Mouse (Mus musculus) midbrain, embryonic 16.5 days (tissue): ENCODE data around the gene Elovl6. TPM values are rescaled to one million over a fixed set of nuclear protein-coding genes. Genes with fewer than 3 reads are reported as not detected.
A peak's percentile ranks its signal among the peaks of the same experiment; 100 is the strongest.

Source experiments
- ATAC-seq: fragments of 200-750 bp; cut with Nextera tagmentation; 2 replicates; pipeline ENCODE4 v1.8.0; 2017; ENCODE audit warnings: moderate TSS enrichment
- H3K27ac ChIP-seq: fragments of 300-500 bp; sonication (generic); 2 replicates; pipeline ENCODE4 v1.5.1; 2014; ENCODE audit warnings: mild to moderate bottlenecking, low read length, mixed read lengths
- H3K27me3 ChIP-seq: fragments of 300-500 bp; sonication (generic); 2 replicates; pipeline ENCODE4 v1.6.1; 2014; ENCODE audit warnings: low read depth, low read length, mixed read lengths; ENCODE audit not compliant: control insufficient read depth, insufficient read depth
- H3K36me3 ChIP-seq: fragments of 300-500 bp; sonication (generic); 2 replicates; pipeline ENCODE4 v1.6.1; 2014; ENCODE audit warnings: mild to moderate bottlenecking, low read length, moderate library complexity, mixed read lengths; ENCODE audit not compliant: control insufficient read depth, insufficient read depth
- H3K4me1 ChIP-seq: fragments of 300-500 bp; sonication (generic); 2 replicates; pipeline ENCODE4 v1.6.1; 2014; ENCODE audit warnings: mild to moderate bottlenecking, low read length, mixed read lengths; ENCODE audit not compliant: control insufficient read depth, insufficient read depth
- H3K4me2 ChIP-seq: fragments of 300-500 bp; sonication (generic); 2 replicates; pipeline ENCODE4 v1.6.1; 2014; ENCODE audit warnings: mild to moderate bottlenecking, low read length, mixed read lengths
- H3K4me3 ChIP-seq: fragments of 300-500 bp; sonication (generic); 2 replicates; pipeline ENCODE4 v1.5.1; 2014; ENCODE audit warnings: low read depth, mild to moderate bottlenecking, low read length, moderate library complexity, mixed read lengths
- H3K9ac ChIP-seq: fragments of 300-500 bp; sonication (generic); 2 replicates; pipeline ENCODE4 v1.6.1; 2014; ENCODE audit warnings: low read depth, low read length, mixed read lengths
- H3K9me3 ChIP-seq: fragments of 300-500 bp; sonication (generic); replicated peaks from 2 replicates; pipeline ENCODE4 v1.6.1; 2014; ENCODE audit warnings: mild to moderate bottlenecking, low read length, mixed read lengths; ENCODE audit not compliant: control insufficient read depth, poor library complexity, severe bottlenecking
- WGBS: fragments of 180-500 bp; shearing (Covaris S2); extraction: QIAGEN DNeasy Blood & Tissue Kit; methylation state at CpG from one replicate; pipeline ENCODE4 v1.1.7; 2014; 5-methylcytosine and 5-hydroxymethylcytosine counted together
- polyA plus RNA-seq: library from polyadenylated mRNA; unstranded; fragments of >200 nt; fragmentation: Nextera tagmentation; extraction: Ambion mirVana; gene quantifications from 2 replicates; pipeline ENCODE4 v1.2.1, GENCODE M21; 2015

The Elovl6 gene
- polyA plus RNA-seq, 1 experiment from 2014 or later, result 46.7 TPM

DNA sequence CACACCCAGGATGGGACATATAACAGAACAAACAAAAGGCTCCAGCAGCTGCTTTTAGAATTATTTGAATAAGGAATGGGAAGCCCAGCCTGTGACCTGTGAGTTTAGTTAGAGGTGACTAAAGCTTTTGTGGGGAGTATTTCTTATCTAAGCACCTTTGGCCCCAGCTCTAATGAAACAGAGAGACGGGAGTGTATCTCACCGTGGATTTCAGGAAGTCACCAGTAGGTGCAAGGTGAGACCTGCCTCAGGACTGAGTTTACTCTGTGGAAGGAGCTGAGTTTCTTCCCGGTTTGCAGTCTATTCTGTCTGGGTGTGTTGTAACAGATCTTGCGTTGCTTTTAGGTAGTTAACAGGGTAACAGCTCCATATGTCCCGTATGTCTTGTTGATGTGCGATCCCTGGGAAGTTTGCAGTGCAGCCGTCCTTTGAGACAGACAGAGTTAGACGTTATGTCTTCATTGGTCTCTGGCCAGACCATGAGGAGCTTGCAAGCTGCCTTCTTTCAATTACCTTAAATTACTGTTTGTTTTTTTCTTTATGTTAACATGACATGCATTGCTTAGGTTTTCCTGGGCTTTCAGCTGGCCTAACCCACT, 15.8 kb downstream of the Elovl6 start:
- 60% methylated on average over 8 of the region's 8 CpGs for WGBS
- no peak overlapping the region for H3K9ac ChIP-seq
- H3K27me3 ChIP-seq, result no peaks in the 10 kb centered on the region
- H3K27ac ChIP-seq, result no peak overlapping the region
- H3K4me2 ChIP-seq, result no peak overlapping the region
- H3K36me3 ChIP-seq, result peaks cover 7% of the 10 kb centered on the region; the same call in 1 of the 2 replicates
- peaks cover 3% of the 10 kb centered on the region; the same call in 1 of the 2 replicates for H3K9me3 ChIP-seq
- ATAC-seq, result no peak
- no peak overlapping the region for H3K4me3 ChIP-seq
- no peaks in the 10 kb centered on the region for H3K4me1 ChIP-seq

DNA sequence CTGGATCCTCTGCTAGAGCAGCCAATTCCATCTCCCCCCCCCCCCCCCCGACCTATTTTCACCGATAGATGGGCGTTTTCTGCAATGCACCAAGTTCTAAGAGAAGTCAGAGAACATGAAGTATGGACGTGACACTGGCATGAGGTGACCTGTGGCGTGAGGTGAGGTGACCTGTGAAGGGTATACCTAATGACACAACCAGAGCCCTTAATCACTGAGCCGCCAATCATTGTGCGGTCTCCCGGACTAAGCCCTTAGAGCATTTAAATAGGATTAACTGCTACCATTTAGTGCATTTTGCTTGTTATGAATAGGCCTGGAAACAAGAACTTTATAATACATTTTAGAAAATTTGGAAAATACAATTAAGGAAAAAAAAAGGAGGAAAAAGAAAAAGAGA, 16.6 kb downstream of the Elovl6 start:
- H3K9me3 ChIP-seq, result no peaks in the 10 kb centered on the region; the same call in 1 of the 2 replicates
- no peaks in the 10 kb centered on the region for H3K27me3 ChIP-seq
- no peak overlapping the region for H3K9ac ChIP-seq
- H3K4me2 ChIP-seq, result no peak overlapping the region
- H3K4me1 ChIP-seq, result no peaks in the 10 kb centered on the region
- 21% methylated on average over 8 of the region's 8 CpGs for WGBS
- H3K4me3 ChIP-seq, result no peak overlapping the region
- ATAC-seq, result no peak
- H3K27ac ChIP-seq, result no peak overlapping the region
- H3K36me3 ChIP-seq, result 0 out of 2 replicates have a peak, but pooled peaks cover 2% of the 10 kb centered on the region

DNA sequence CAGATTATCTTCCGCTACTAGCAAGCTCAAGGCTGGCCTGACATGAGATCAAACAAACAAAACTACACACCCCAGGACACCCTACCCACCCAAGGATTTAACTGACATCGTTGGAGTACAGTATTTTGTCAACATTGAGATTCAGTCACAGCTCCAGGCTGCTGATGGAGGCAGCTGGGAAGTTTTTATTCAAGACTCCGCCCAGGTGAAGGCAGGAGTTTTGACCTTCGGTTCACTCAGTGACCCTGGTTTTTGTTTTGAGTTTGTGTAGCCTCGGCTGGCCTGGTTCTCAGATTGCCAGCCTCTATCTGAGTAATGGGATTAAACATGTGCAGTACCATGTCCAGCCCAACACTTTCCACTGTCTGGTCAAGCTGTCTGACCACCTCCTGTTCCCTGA, 17.4 kb downstream of the Elovl6 start:
- Histone ChIP-seq H3K4me2 (no peak overlapping the region), H3K27ac (no peak overlapping the region), H3K27me3 (no peaks in the 10 kb centered on the region), H3K9ac (no peak overlapping the region), H3K4me1 (no peaks in the 10 kb centered on the region), H3K9me3 (no peaks in the 10 kb centered on the region), H3K36me3 (no peaks in the 10 kb centered on the region), H3K4me3 (no peak overlapping the region)
- no peak for ATAC-seq
- 21% methylated on average over 5 of the region's 5 CpGs for WGBS

DNA sequence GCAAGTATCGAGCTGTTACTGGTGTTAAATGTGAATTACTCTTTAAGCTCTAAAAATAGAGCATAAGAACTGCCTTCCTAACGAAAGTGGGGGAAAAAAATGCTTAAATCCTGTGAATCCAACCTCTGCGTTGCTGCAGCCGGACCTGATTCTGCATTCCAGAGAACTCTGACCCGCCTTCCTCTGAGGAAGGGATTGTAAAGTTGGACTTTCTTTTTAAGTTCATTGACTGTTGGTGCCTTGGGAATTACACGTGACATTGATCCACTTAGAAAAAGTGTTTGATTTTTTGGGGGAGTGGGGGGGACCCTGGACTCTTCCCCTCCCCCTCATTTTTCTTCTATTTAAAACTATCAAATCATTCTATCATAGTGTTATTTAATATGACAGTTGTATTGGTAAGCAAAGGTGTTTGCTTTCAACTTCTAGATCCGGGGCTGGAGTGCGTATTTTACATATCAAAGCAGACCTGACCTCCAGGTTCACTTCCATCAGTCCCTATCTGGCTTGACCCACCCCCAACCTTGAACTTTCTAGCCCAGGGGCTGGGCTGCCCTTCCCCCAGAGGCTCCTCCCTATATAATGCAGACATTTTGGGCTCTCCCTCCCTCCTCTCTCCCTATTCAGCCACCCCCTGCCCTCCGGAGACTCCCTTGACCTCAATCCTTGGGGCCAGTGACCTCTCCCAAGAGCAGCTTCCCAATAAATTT, 19.6 kb downstream of the Elovl6 start:
- ATAC-seq, result no peak
- 49% methylated on average over 9 of the region's 9 CpGs for WGBS
- H3K4me2 ChIP-seq, result no peak overlapping the region
- H3K4me1 ChIP-seq, result no peaks in the 10 kb centered on the region
- H3K9ac ChIP-seq, result no peak overlapping the region
- no peaks in the 10 kb centered on the region for H3K9me3 ChIP-seq
- no peak overlapping the region for H3K4me3 ChIP-seq
- no peaks in the 10 kb centered on the region for H3K36me3 ChIP-seq
- no peaks in the 10 kb centered on the region for H3K27me3 ChIP-seq
- no peak overlapping the region for H3K27ac ChIP-seq

DNA sequence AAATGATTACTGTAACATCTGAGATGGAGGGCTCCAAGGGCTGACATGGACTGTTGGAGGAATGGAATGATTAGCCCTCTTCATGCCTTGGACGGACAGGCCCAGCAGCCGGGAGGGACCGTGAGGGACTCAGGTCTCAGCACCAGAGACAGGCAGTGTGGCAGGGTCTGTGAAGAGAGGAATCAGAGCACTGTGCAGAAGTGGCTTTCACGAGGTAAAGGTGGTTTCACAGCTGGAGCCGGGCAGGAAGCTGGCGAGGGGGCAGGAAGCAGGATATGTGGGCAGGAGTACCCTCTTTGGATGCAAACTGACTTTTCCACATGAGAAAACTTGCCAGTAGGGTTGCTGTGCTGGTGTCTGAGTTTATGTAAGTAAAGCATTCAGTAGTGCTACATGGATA, 20.2 kb downstream of the Elovl6 start:
- H3K4me2 ChIP-seq, result no peak overlapping the region
- H3K9ac ChIP-seq, result no peak overlapping the region
- H3K4me3 ChIP-seq, result no peak overlapping the region
- ATAC-seq, result no peak
- WGBS, result 79% methylated on average over 6 of the region's 6 CpGs
- H3K4me1 ChIP-seq, result no peaks in the 10 kb centered on the region
- H3K27me3 ChIP-seq, result no peaks in the 10 kb centered on the region
- H3K27ac ChIP-seq, result no peak overlapping the region
- no peaks in the 10 kb centered on the region for H3K36me3 ChIP-seq
- H3K9me3 ChIP-seq, result no peaks in the 10 kb centered on the region

DNA sequence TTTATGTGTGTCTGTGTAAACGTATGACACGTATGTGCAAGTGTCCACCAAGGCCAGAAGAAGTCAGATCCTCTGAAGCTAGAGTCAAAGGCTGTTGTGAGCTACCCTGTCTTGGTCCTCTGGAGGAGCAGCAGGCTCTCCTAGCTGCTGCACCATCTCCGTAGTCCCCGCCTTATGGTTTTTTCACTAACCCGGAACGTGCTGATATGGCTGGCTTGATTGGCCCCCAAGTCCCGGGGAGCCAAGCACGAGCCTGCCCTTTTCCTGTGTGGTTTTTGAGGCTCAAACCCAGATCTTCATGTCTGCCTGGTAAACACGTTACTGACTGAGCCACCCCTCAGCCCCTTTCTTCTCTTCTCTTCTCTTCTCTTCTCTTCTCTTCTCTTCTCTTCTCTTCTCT, 21.0 kb downstream of the Elovl6 start:
- no peak overlapping the region for H3K4me2 ChIP-seq
- H3K9me3 ChIP-seq, result no peaks in the 10 kb centered on the region
- no peak overlapping the region for H3K9ac ChIP-seq
- 92% methylated on average over 9 of the region's 9 CpGs for WGBS
- H3K27me3 ChIP-seq, result no peaks in the 10 kb centered on the region
- ATAC-seq, result no peak
- no peaks in the 10 kb centered on the region for H3K4me1 ChIP-seq
- H3K36me3 ChIP-seq, result no peaks in the 10 kb centered on the region
- no peak overlapping the region for H3K4me3 ChIP-seq
- H3K27ac ChIP-seq, result no peak overlapping the region

DNA sequence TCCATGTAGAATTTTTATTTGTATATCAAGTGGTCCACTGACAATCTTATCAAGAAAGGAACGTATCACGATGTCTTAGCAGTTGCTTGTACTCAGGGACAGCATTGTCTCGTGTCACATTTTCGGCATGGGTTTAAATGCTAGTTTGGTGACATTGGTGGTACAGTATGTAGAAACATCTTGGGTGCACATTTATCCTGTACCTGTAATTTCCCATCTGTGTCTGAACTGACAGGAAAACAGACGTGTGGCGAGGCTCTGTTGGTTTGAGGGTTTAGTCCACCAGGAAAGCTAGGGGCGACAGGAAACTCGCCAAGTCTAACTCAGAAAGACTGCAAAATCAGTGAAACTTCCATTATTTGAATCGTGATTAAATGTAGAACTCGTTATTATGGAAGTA, 21.5 kb downstream of the Elovl6 start:
- no peak overlapping the region for H3K4me2 ChIP-seq
- H3K4me1 ChIP-seq, result no peaks in the 10 kb centered on the region
- H3K27ac ChIP-seq, result no peak overlapping the region
- H3K9ac ChIP-seq, result no peak overlapping the region
- H3K27me3 ChIP-seq, result no peaks in the 10 kb centered on the region
- 94% methylated on average over 10 of the region's 10 CpGs for WGBS
- no peaks in the 10 kb centered on the region for H3K36me3 ChIP-seq
- ATAC-seq, result no peak
- no peak overlapping the region for H3K4me3 ChIP-seq
- no peaks in the 10 kb centered on the region for H3K9me3 ChIP-seq

DNA sequence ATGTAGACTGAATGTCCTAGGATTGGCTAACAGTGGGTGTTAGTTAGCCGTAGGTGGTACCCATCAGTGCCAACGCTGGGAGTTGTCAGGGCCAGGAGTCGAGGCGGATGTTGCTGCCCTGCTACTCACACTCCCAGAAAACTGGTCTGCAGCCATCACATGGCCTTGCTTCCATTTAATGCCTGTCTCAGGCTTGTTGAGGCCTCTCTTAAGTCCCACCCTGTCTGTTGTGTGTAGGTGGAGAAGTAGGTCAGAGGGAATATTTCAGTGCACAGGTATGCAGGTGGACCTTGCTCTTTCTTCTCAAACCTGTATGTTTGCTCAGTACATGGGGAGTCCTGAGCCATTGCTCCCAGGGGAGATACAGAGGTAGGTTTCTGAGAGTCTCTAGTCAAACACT, 22.3 kb downstream of the Elovl6 start:
- H3K4me1 ChIP-seq, result no peaks in the 10 kb centered on the region
- 88% methylated on average over 4 of the region's 4 CpGs for WGBS
- ATAC-seq, result 0 out of 2 replicates have a peak, but pooled peaks have one; percentile 23

DNA sequence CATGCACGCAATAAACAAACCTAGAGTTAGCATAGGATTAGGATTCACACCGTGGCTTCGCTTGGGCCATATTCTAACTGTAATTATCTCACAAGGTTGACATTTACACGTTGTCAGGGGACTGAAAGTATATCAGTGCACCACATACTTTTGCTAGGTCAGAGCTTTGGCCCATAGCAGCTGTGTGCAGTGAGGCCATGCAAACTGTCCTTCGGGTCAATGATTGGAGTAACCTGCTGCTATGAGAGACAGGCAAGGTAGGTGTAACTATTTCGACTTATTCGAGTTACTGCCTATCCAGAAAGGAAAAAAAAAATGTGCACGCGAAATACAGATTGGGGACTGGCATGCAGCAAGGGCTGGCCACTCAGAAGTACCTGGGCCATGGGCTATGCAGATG, 24.9 kb downstream of the Elovl6 start:
- Histone ChIP-seq H3K9me3 (no peaks in the 10 kb centered on the region), H3K4me1 (no peaks in the 10 kb centered on the region), H3K4me2 (no peak overlapping the region), H3K36me3 (no peaks in the 10 kb centered on the region), H3K27me3 (no peaks in the 10 kb centered on the region), H3K27ac (no peak overlapping the region), H3K9ac (no peak overlapping the region), H3K4me3 (no peak overlapping the region)
- 92% methylated on average over 9 of the region's 9 CpGs for WGBS
- ATAC-seq, result no peak

More for the DNA sequence above, 22.3 kb downstream of the Elovl6 start:
- no peak overlapping the region for H3K27ac ChIP-seq
- no peaks in the 10 kb centered on the region for H3K9me3 ChIP-seq
- H3K27me3 ChIP-seq, result no peaks in the 10 kb centered on the region
- no peaks in the 10 kb centered on the region for H3K36me3 ChIP-seq
- H3K9ac ChIP-seq, result no peak overlapping the region
- H3K4me2 ChIP-seq, result no peak overlapping the region
- H3K4me3 ChIP-seq, result no peak overlapping the region
